ENCODE assay signal across 11 mouse cellular contexts in genomic region chr1:188805069-188805468, GRCm38 (mm10).
DNase-seq lines count a peak whose midpoint lies in the region; ATAC-seq and TF ChIP-seq lines count a peak whose summit lies in the region.
"Had no signal": no experiment of that assay in that cellular context is flagged by ENCODE, and none has a peak within 500 bp of the region (broad histone marks: within the 10 kb centered on the region; RNA-seq: fewer than 3 reads in every experiment).

No protein-coding gene starts in this region.

- H3K27me3 ChIP-seq in kidney, adult 2 months (replicated peaks; ENCODE audit: control insufficient read depth, insufficient read depth, low read length), result no peaks in the 10 kb centered on the region
- H3K27me3 ChIP-seq in midbrain, embryonic 14.5 days (ENCODE audit: control insufficient read depth, insufficient read depth, low read length), result no peaks in the 10 kb centered on the region
- no peaks in the 10 kb centered on the region for H3K27me3 ChIP-seq in midbrain, embryonic 15.5 days (replicated peaks)
- H3K27me3 ChIP-seq: embryonic facial prominence, embryonic 12.5 days; liver, embryonic 15.5 days had no signal

- TF ChIP-seq POLR2A in kidney, adult 2 months (IDR thresholded peaks at IDR 0.05; ENCODE audit: low read depth, low read length), result no peak

- H3K36me3 ChIP-seq in kidney, adult 2 months (ENCODE audit: control insufficient read depth, insufficient read depth, low read length), result no peaks in the 10 kb centered on the region
- H3K36me3 ChIP-seq in midbrain, embryonic 14.5 days (ENCODE audit: control insufficient read depth, insufficient read depth, low read length), result no peaks in the 10 kb centered on the region
- no peaks in the 10 kb centered on the region for H3K36me3 ChIP-seq in midbrain, embryonic 15.5 days (replicated peaks)
- H3K36me3 ChIP-seq: embryonic facial prominence, embryonic 12.5 days; liver, embryonic 15.5 days had no signal

- DNase-seq in kidney, adult 2 months, result no peak
- no peak for DNase-seq in kidney, adult 11 months
- peak; percentile 67 for DNase-seq in midbrain, embryonic 14.5 days
- DNase-seq in brain, adult 2 months (ENCODE audit: low read depth, low spot score), result peak; percentile 68
- DNase-seq in telencephalon, adult 2 months (ENCODE audit: low read depth, low spot score), result peak; percentile 22

- no peaks in the 10 kb centered on the region for H3K4me1 ChIP-seq in kidney, adult 2 months (ENCODE audit: control insufficient read depth, insufficient read depth, low read length)
- no peaks in the 10 kb centered on the region; the same call in 1 of the 2 replicates for H3K4me1 ChIP-seq in midbrain, embryonic 14.5 days (ENCODE audit: control insufficient read depth, insufficient read depth, low read length)
- H3K4me1 ChIP-seq in midbrain, embryonic 15.5 days, result no peaks in the 10 kb centered on the region
- H3K4me1 ChIP-seq: embryonic facial prominence, embryonic 12.5 days; liver, embryonic 15.5 days had no signal

- no peak overlapping the region for H3K4me3 ChIP-seq in kidney, adult 2 months (ENCODE audit: insufficient read depth, low read depth, low read length)
- H3K4me3 ChIP-seq in midbrain, embryonic 14.5 days (replicated peaks; ENCODE audit: low read depth, low read length), result no peak overlapping the region
- no peak overlapping the region for H3K4me3 ChIP-seq in midbrain, embryonic 15.5 days
- H3K4me3 ChIP-seq: embryonic facial prominence, embryonic 12.5 days; liver, embryonic 15.5 days had no signal

- no peak overlapping the region for H3K27ac ChIP-seq in kidney, adult 2 months (ENCODE audit: insufficient read depth, low read depth, low read length)
- H3K27ac ChIP-seq in midbrain, embryonic 14.5 days (replicated peaks; ENCODE audit: low read depth, low read length), result no peak overlapping the region
- no peak overlapping the region for H3K27ac ChIP-seq in midbrain, embryonic 15.5 days
- H3K27ac ChIP-seq: embryonic facial prominence, embryonic 12.5 days; liver, embryonic 15.5 days had no signal

- no peak overlapping the region for H3K9ac ChIP-seq in midbrain, embryonic 14.5 days (replicated peaks; ENCODE audit: low read length)
- no peak overlapping the region for H3K9ac ChIP-seq in midbrain, embryonic 15.5 days
- H3K9ac ChIP-seq: embryonic facial prominence, embryonic 12.5 days; liver, embryonic 15.5 days had no signal

- no peaks in the 10 kb centered on the region for H3K9me3 ChIP-seq in midbrain, embryonic 14.5 days (ENCODE audit: control insufficient read depth, low read length)
- H3K9me3 ChIP-seq in midbrain, embryonic 15.5 days, result no peaks in the 10 kb centered on the region
- H3K9me3 ChIP-seq: embryonic facial prominence, embryonic 12.5 days; liver, embryonic 15.5 days had no signal

- WGBS in kidney, adult 2 months, result 22% methylated on average over 2 of the region's 2 CpGs
- 34% methylated on average over 2 of the region's 2 CpGs for WGBS in midbrain, embryonic 14.5 days
- WGBS in midbrain, embryonic 15.5 days, result 34% methylated on average over 2 of the region's 2 CpGs

- H3K4me2 ChIP-seq in midbrain, embryonic 14.5 days (ENCODE audit: low read length), result no peak overlapping the region
- H3K4me2 ChIP-seq in midbrain, embryonic 15.5 days, result no peak overlapping the region
- H3K4me2 ChIP-seq: embryonic facial prominence, embryonic 12.5 days; heart, embryonic 11.5 days; liver, embryonic 15.5 days had no signal

- TF ChIP-seq CTCF in kidney, adult 2 months (conservative IDR thresholded peaks at IDR 0.05; ENCODE audit: insufficient read depth, insufficient read length, low read depth, low read length), result peak; percentile 36; the same call in 1 of the 2 replicates

- ATAC-seq in midbrain, embryonic 14.5 days (ENCODE audit: low FRiP score, low TSS enrichment), result no peak
- no peak for ATAC-seq in midbrain, embryonic 15.5 days (replicated peaks)
- no peak for ATAC-seq in monocyte, adult 5-6 weeks (replicated peaks; ENCODE audit: insufficient number of reproducible peaks, low FRiP score, low TSS enrichment, poor library complexity, severe bottlenecking)
- ATAC-seq: inflammation-experienced regulatory T-cells, adult 6 months had no signal

Comparison
In these comparisons a context has a peak if more than half of its experiments do, and no peak if none do; other contexts are left out.
1. DNase-seq: peak in midbrain, embryonic 14.5 days (single experiment), brain, adult 2 months (single experiment) and telencephalon, adult 2 months (single experiment); none in kidney, adult 2 months (single experiment) and kidney, adult 11 months (single experiment).